Mouse (Mus musculus): Measurements from ENCODE around the gene Vsig2.

GRCm38 (mm10) chr9:37572204-37572876, 33.3 kb downstream of the Vsig2 start:
- TF ChIP-seq CHD2 (IDR thresholded peaks at IDR 0.05; ENCODE audit: low read depth, low read length) (no peak), ZNF384 (IDR thresholded peaks at IDR 0.05; ENCODE audit: low read depth, low read length) (no peak), MAFK (IDR thresholded peaks at IDR 0.05; ENCODE audit: insufficient read depth, low read depth, low read length) (no peak), HCFC1 (IDR thresholded peaks at IDR 0.05; ENCODE audit: borderline replicate concordance, insufficient read depth, low read length) (no peak)
